Mouse (Mus musculus) olfactory bulb, adult 2 months (tissue): ENCODE measurements around the gene Hcar1.

Source experiments
- CTCF ChIP-seq: fragments of 200-500 bp; IDR thresholded peaks from 2 replicates; pipeline ENCODE4 v1.5.1; 2012; ENCODE audit warnings: low read depth, mild to moderate bottlenecking, low read length, moderate library complexity; ENCODE audit not compliant: insufficient read depth
- POLR2A ChIP-seq: fragments of 200-500 bp; IDR thresholded peaks from 2 replicates; pipeline ENCODE4 v1.6.1; 2012; ENCODE audit warnings: mild to moderate bottlenecking, low read depth, low read length, moderate library complexity; ENCODE audit not compliant: insufficient read depth

- TF ChIP-seq CTCF (no peak), POLR2A (no peak)
Observed at GRCm38 (mm10) chr5:123890987-123891386, 11.2 kb upstream of the Hcar1 start.
